Mouse (Mus musculus) heart, postnatal 14 days (tissue): Measurements from ENCODE around the gene Srrm4. TPM values are rescaled to one million over a fixed set of nuclear protein-coding genes. Genes with fewer than 3 reads are reported as not detected.

Source experiments
- DNase-seq, 2 experiments: peaks; one replicate each; pipeline ENCODE4 v3.0.0; 2021 to 2022
- intact Hi-C: fragments of 180-260 bp; cut with DNase I; formaldehyde crosslinking; loops from one replicate; pipeline ENCODE4 v1.15.1; 2025
- total RNA-seq, 2 experiments: library from RNA; stranded (reverse); gene quantifications; 2 replicates each; pipeline ENCODE4 v1.2.3; 2021

Gene Srrm4
- total RNA-seq, 2 experiments from 2014 or later, result 4.7 to 6.3 TPM

DNA sequence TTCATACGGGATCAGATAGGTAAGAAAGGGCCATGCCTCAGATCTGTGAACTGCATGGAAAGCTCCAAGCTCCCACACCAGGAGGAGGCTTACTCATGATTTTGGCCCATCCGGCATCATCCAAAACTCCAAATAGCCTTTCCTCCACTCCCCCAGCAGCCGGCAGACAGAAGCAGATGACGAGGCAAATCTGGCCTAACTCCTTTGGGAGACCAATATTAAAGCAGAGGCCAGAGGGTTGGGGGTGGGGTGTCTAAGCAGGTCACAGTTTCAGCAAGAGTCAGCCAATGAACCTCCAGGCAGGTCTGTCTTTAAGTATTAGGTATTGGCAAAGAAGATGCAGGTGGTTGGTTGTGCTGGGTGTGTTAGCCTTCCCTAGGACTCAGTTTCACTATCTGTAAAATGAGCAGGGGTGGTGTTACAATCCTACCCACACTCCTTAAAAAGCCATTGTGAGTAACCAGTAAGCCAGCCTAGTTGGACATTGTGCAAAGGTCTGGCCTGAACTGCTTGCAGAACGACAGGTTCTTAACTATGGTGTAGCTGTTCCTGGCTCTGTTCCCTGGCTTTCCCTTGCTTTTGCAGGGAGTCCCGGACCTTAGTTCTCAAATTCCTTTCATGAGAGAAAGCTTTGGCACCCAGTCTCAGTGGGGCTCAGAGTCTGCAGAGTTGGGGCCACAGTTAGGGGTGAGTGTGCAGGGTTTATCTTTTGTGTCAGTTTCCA, 172.1 kb downstream of the Srrm4 start:
- intact Hi-C loops, result loop anchor here (10.0 kb wide), 1 partner anchor 395 kb away; the partner anchor contains the start of gene Prkab1
- peak in 1 of 2 experiments; percentile 42 for DNase-seq

DNA sequence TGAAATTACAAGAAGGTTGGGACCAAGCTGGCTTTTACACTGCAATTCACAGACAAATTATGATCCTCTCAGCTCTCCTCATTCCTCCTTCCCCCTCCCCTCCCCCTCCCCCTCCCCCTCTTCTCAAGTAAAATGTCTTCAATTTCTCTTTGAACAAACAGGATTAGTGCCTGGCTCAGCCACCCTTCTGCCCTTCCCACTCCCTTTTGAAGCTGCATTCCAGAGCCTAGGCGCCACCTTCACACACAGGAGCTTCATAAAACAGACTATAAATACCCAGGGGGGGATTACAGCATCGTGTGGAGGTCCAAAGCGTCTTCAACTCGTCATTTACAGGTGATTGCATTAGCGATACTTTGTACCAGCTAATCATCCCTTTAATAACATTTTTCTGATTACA, 175.4 kb downstream of the Srrm4 start:
- DNase-seq, result no peak
- intact Hi-C loops, result loop anchor here (10.0 kb wide), 1 partner anchor 391 kb away; the partner anchor contains the start of gene Prkab1

DNA sequence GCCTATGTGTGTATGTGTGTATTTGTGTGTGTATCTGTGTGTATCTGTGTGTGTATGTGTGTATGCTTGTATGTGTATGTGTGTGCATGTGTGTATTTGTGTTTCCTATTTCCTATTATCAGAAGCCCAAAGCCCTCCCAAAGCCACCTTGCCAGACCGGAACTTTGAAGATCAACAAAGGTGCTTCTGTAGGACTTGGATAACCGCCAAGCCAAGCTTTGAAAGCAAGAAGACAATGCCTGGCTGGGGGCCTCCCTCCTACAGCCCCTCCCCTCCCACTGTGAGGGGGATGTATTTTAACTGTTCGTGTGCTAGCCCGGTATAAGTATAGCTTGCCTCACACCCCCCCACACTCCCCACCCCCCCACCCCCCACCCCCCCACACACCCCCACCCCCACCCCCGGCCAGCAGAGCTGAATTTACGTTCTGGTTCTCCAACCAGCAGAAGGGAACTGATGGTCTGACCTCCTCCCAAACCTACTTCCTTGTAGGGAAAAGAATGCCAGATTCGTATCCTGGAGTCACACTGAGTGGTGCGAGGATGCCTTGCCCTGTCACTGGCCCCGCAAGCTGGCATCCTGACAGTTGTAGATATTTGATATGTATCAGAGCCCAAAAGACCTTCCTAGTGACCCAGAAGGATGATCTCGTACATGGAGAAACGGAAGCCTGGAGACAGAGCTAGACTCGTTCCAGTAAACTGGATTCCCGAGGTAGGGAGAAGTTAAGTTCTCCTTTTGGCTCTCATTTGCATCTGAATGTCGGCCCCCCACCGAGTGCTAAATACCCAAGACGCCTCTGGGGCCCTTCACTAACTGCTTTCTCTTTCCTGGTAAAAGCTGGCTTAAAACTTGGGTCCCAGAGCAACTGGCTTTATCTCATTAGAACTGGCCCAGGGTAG, 181.7 kb downstream of the Srrm4 start:
- no peak for DNase-seq
- intact Hi-C loops, result loop anchor here (5.0 to 10.0 kb wide), 2 partner anchors 42 to 385 kb away; partner anchors contain the start of gene Prkab1

DNA sequence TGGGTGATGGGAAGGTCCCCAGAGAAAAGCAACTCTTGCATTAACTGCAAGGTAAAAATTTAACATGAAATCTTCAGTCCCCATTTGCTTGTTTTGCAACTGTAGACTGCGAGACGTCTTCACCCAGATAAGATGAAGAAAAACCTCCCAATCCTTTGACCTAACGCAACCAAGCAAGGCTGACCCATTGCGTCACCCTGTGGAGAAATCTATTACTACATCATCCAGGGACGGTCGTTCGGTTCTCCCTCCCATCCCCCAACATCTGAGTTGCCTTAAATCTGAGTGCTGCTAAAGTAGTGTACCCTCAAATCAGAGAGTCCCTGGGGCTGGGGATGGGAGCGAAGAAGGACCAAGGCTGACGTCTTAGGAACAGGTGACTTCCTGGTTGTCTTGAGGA, 182.7 kb downstream of the Srrm4 start:
- DNase-seq, result no peak
- intact Hi-C loops, result loop anchor here (5.0 kb wide), 1 partner anchor 43 kb away; no protein-coding TSS in a partner anchor

DNA sequence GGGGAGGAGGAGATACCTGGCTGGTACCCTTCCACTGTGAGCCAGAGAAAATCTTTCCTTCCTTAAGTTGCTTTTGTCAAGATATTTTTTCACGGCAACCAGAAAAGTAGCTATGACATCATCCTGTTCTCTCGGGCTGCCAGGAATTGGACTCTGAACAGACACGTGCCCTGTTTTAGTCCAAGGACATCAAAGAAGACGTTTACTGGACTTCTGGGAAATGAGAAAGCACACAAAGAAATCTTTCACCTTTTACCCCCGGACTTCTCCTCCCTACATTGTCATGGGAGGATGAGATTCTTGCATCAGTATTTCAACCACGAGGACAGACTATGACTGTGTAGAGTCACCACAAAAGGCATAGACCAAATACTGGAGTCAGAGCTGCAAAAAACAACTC, 183.7 kb downstream of the Srrm4 start:
- DNase-seq, result no peak
- intact Hi-C loops, result loop anchor here (5.0 kb wide), 1 partner anchor 44 kb away; no protein-coding TSS in a partner anchor

DNA sequence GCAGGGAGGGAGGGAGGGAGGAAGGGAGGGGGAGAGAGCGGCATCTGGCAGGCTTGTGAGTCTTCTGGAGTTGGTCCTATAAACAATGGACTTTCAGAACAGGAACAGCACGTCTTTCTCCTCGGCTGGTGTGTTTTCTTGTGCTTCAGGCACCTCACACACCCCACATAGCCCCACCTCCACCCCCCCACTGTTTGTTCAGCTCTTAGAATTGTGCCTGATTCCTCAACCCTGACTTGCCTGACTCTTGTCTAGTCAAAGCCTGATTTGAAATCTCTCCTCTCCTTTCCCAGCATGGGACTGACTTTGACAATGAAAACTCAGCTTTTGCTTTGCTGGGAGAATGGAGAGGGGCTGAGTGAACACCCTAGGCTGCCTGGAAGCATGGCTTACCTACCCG, 184.3 kb downstream of the Srrm4 start:
- intact Hi-C loops, result loop anchor here (5.0 kb wide), 1 partner anchor 45 kb away; no protein-coding TSS in a partner anchor
- DNase-seq, result no peak

DNA sequence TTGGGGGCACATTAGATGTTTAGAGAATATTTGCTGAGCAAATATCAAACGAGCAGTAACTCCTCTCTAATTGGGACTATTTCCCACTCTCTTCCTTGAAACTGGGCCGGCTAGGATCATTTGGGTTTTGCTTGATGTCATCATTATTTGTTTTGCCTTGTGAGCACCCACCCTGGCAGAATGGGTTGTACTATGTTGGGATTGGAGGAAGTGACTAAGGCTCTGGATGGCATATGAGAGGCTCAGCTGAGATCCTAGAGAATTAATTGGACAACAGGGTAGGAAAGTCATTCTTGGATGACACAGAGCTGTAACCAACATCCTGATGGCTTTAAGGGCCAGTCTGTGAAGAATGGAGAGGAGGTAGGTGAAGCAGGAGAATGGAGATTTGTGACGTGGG, 185.1 kb downstream of the Srrm4 start:
- intact Hi-C loops, result loop anchor here (5.0 kb wide), 1 partner anchor 46 kb away; no protein-coding TSS in a partner anchor
- DNase-seq, result no peak

DNA sequence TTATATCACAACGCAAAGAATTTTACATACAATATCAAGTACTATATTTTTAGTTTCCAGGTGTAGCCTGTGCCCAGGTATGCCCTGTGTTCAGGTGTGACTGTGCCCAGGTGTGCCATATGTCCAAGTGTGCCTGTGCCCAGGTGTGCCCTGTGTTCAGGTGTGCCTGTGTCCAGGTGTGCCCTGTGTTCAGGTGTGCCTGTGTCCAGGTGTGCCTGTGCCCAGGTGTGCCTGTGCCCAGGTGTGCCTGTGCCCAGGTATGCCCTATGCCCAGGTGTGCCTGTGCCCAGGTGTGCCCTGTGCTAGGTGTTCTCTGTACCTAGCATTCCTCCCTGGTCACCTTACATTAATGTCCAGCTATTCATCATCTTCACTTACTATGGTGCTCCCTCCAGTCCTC, 185.7 kb downstream of the Srrm4 start:
- no peak for DNase-seq
- intact Hi-C loops, result loop anchor here (5.0 kb wide), 1 partner anchor 46 kb away; no protein-coding TSS in a partner anchor

DNA sequence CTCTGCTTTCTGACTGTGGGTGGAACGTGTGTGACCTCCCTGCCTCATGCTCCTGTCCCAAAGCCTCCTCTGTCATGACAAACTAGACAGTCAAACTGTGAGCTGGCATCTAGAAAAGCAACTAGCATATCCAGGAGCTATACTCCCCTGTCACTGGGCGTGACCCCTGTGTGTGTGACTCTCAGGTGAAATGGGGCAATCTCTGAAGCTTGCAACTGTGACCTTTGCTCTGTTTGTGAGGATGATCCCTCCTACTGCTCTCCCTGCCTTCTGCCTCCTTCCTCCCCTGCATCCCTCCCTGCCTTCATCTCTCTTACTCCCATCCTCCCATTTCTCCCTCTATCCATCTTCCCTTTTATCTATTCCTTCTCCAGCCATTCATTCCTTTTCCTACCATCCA, 187.6 kb downstream of the Srrm4 start:
- no peak for DNase-seq
- intact Hi-C loops, result no loop called here

DNA sequence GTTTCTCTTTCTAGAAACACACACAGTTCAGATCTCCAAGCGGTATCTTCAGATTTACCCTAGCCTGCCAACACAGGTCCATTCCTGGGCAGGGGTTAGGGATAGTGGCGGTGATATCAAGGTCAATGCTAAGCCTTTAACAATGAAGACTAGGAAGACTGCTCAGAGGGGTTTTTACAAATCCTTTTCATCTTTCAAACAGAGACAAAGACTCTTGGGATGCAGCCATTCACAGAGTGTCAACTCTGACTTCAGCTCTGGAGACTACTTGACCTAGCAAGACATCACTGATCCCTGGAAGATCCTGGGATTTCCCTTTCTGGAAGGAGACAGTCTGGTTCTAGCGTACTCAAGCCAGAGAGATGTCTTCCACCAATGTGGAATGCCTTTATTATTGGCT, 190.8 kb downstream of the Srrm4 start:
- no peak for DNase-seq
- intact Hi-C loops, result no loop called here

DNA sequence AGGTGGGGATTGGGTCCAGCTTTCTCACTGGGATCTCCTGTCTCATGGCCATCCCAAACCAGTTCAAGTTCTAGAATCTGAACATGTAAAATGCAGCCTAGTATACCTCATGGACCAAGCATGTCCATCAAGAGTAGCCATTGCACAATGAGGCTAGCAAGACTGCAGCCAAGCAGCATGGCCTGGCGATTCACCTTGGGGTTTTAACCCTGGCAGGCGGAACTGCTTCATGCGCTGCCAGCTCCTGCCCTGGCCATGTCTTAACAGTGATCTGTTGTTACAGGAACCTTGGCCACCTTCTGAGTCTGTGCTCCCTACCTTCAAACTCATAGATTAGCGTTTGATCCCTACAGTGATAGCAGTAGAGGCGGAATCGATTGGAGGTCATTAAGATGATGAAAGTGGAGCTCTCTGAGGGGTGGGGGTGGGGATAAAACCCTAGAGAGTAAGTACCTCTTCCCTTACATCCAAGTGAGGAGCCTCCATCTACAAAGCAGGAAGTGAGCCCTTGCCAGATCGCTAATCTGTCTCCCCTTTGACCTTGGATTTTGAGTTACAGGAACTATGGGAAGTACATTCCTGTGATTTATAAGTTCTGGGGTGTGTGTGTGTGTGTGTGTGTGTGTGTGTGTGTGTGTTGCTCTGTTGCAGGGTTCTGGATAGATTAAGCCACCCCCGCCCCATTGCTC, 191.4 kb downstream of the Srrm4 start:
- intact Hi-C loops, result no loop called here

DNA sequence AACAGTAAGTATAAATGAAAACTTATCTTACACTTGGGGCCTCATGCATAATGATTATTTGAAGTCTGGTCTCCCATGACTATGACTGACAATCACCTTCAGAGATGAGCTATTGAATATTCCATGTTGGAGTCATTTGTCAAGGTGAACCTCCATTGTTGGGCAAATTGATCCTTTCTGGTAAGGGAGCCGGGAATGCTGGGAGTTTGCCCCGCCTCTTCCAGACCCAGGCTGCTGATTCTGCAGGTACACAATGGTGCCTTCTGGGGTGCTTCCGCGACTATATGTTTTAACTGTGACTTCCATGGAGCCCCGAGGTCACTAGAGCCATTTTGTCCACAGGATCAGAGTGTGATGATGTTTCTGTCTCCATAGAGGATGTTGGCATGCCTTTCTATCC, 195.5 kb downstream of the Srrm4 start:
- intact Hi-C loops, result no loop called here
- no peak for DNase-seq

More for the DNA sequence above, 191.4 kb downstream of the Srrm4 start:
- DNase-seq, result no peak

DNA sequence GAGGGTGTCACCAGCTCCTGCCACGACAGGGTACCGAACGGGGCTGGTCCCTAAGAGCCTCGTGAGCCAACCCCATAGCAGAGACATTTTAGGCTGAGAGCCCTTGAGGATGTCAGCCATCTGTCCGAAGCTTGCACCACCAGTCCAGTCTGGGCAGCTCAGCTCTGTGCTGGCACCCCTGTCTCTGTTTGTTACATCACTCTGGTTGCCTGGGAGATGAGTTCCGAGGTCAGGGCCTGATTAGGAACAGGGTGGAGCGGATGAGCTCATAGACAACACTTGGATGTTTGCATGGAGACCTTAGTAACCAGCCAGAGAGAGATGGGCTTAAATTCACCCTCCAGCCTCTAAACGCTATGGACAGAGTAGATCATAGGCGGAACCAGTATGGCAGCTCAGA, 199.0 kb downstream of the Srrm4 start:
- intact Hi-C loops, result no loop called here
- peak; percentile 18 to 27 for DNase-seq

DNA sequence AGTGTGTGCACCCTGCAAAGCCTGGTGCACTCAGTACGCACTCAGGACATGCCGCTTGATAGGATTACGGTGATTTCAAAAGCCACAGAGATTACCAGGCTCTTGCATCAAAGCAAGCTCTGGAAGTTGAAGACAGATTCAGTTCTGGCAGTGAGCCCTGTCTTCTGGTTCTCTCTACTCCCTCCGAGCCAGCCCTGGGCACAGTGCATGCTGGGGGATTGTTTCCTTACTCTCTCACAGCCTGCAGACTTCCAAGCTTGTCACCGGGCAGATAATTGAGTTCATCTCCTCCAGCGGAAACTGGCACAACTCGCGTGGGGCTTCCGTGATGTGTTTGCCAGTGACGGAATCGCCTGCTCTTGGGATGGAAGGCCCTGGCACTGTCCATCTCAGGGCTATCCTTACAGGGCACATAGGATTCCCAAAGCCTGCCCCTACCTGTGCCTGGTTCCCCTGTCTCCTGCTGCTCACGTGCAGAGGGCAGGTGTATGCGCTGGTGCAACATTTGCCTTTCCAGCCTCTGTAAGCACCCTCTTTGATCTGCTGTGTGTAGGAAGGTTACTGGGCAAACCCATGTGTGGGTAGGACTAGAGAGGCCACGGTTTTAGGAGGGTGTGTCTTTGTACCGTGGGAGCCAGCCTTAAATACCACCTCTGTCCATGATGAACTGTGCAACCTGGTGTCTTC, 201.6 kb downstream of the Srrm4 start:
- intact Hi-C loops, result loop anchor here (2.0 to 5.0 kb wide), 3 partner anchors 65 to 158 kb away; no protein-coding TSS in a partner anchor
- peak; percentile 17 to 51 for DNase-seq

DNA sequence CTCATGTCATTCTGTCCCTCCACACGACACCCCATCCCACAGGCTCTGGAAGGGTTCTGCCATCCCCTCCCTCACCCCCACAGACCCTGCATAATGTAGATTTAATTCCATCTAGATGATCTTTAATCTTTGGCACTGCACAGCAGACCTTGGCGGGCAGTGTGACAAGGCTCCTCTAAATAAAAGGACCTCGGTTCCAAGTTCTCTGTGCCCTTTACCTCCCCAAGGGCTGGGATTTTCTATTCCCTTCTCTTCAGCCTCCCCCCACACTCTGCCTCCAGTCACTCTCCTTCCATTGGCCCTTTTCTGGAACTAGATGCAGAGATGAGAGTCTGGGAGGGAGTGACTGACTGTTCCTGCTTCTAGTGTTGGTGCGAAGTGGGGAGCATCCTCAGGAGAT, 202.3 kb downstream of the Srrm4 start:
- no peak for DNase-seq
- intact Hi-C loops, result loop anchor here (5.0 kb wide), 2 partner anchors 88 to 157 kb away; no protein-coding TSS in a partner anchor

Other genes with a start within 250 kb of the Srrm4 start
- gene Hspb8, start 169.0 kb downstream of the Srrm4 start, total RNA-seq, result 100 to 1,000 TPM; 234 to 252 TPM